Mouse (Mus musculus) megakaryocyte, embryonic 14.5 days (primary cell): ENCODE results near the gene Ints14.

Source experiments
- FLI1 ChIP-seq: IDR thresholded peaks from 2 replicates; pipeline ENCODE4 v1.6.1; 2012; ENCODE audit warnings: low read length, inconsistent platforms, mixed read lengths
- GATA1 ChIP-seq: IDR thresholded peaks from 3 replicates; pipeline ENCODE4 v1.6.1; 2012; ENCODE audit warnings: mixed read lengths, low read length, inconsistent platforms, borderline replicate concordance

DNA sequence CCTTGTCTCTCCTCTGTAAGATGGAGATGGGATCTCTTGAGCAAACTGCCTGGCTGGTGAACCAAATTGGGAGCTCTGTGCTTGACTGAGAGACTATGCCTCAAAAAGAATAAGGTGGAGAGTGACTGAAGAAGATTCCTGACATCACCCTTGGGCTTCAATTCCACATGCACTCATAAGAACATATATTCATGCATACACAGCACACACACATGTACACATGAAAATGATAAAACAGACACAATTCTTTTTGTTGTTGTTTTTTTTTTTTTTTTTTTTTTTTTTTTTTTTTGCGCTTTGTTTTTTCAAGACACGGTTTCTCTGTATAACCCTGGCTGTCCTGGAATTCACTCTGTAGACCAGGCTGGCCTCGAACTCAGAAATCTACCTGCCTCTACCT, 3.4 kb upstream of the Ints14 start:
- no peak for TF ChIP-seq FLI1
- TF ChIP-seq GATA1, result no peak
